Mouse (Mus musculus): ENCODE measurements around the gene Cdk14.

DNA sequence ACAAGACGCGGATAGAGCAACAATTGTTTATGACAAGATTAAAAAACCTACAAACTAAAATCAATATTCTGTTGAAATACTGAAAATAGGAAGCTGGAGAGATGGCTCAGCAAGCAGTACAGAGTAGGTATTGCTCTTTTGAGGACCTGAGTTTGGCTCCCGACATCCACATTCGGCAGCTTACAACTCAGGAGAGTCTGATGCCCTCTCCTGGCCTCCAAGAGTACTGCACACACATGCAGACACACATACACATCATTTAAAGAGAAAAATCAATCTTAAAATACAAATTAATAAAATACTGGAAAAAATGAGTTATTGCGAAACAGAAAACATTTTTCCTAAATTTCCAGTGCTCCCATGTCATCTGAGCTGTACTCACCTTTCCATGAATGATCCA, 60.7 kb downstream of the Cdk14 start:
- TF ChIP-seq CTCF (IDR thresholded peaks at IDR 0.05; ENCODE audit: borderline replicate concordance, insufficient read depth, low read depth, low read length) (no peak), POLR2A (IDR thresholded peaks at IDR 0.05; ENCODE audit: borderline replicate concordance, insufficient read depth, low read length) (no peak)

All from cerebellum, adult 2 months (tissue).